Mouse (Mus musculus) heart, embryonic 13.5 days (tissue): ENCODE data around the gene Bbof1. TPM values are rescaled to one million over a fixed set of nuclear protein-coding genes. Genes with fewer than 3 reads are reported as not detected.

Experiments
- ATAC-seq: fragments of 200-750 bp; cut with Nextera tagmentation; 2 replicates; pipeline ENCODE4 v1.8.0; 2017; ENCODE audit warnings: moderate TSS enrichment; ENCODE audit not compliant: insufficient number of reproducible peaks, low FRiP score, low TSS enrichment; ENCODE audit errors: extremely low read depth
- H3K27ac ChIP-seq: fragments of 300-500 bp; sonication (generic); replicated peaks from 2 replicates; pipeline ENCODE4 v1.5.1; 2015; ENCODE audit warnings: moderate library complexity, mild to moderate bottlenecking, inconsistent platforms
- H3K27me3 ChIP-seq: fragments of 300-500 bp; sonication (generic); replicated peaks from 2 replicates; pipeline ENCODE4 v1.6.1; 2015; ENCODE audit warnings: mild to moderate bottlenecking, inconsistent platforms
- H3K36me3 ChIP-seq: fragments of 300-500 bp; sonication (generic); 2 replicates; pipeline ENCODE4 v1.6.1; 2015; ENCODE audit warnings: mild to moderate bottlenecking, inconsistent platforms
- H3K4me1 ChIP-seq: fragments of 300-500 bp; sonication (generic); 2 replicates; pipeline ENCODE4 v1.6.1; 2015; ENCODE audit warnings: inconsistent platforms
- H3K4me2 ChIP-seq: fragments of 300-500 bp; sonication (generic); 2 replicates; pipeline ENCODE4 v1.6.1; 2015; ENCODE audit warnings: inconsistent platforms, mild to moderate bottlenecking, moderate library complexity
- H3K4me3 ChIP-seq: fragments of 300-500 bp; sonication (generic); 2 replicates; pipeline ENCODE4 v1.5.1; 2015; ENCODE audit warnings: moderate library complexity, mild to moderate bottlenecking, inconsistent platforms
- H3K9ac ChIP-seq: fragments of 300-500 bp; sonication (generic); 2 replicates; pipeline ENCODE4 v1.6.1; 2015; ENCODE audit warnings: inconsistent platforms, mild to moderate bottlenecking, moderate library complexity
- H3K9me3 ChIP-seq: fragments of 300-500 bp; sonication (generic); 2 replicates; pipeline ENCODE4 v1.6.1; 2016; ENCODE audit warnings: inconsistent platforms
- WGBS: fragments of 180-500 bp; shearing (Covaris S2); methylation state at CpG from one replicate; pipeline ENCODE4 v1.1.7; 2015; ENCODE audit warnings: mixed read lengths; 5-methylcytosine and 5-hydroxymethylcytosine counted together
- polyA plus RNA-seq: library from polyadenylated mRNA; unstranded; fragments of >200 nt; fragmentation: Nextera tagmentation; extraction: Ambion mirVana; gene quantifications from 2 replicates; pipeline ENCODE4 v1.2.1, GENCODE M21; 2015

The Bbof1 gene
- polyA plus RNA-seq, 1 experiment from 2014 or later, result 0.62 TPM

- H3K4me1 ChIP-seq, result no peaks in the 10 kb centered on the region
- 0% methylated on average over 1 of the region's 1 CpGs for WGBS
These were observed 59.8 kb downstream of the Bbof1 start for GRCm38 (mm10) chr12:84468701-84469100.

GRCm38 (mm10) chr12:84478937-84479336, 70.1 kb downstream of the Bbof1 start:
- no peak for ATAC-seq
- H3K36me3 ChIP-seq, result peaks cover 21% of the 10 kb centered on the region
- H3K4me3 ChIP-seq, result no peak overlapping the region
- WGBS, result 85% methylated on average over 7 of the region's 7 CpGs
- H3K27me3 ChIP-seq, result no peaks in the 10 kb centered on the region
- H3K27ac ChIP-seq, result no peak overlapping the region
- no peak overlapping the region for H3K9ac ChIP-seq
- H3K4me2 ChIP-seq, result no peak overlapping the region
- no peaks in the 10 kb centered on the region for H3K9me3 ChIP-seq
- H3K4me1 ChIP-seq, result no peaks in the 10 kb centered on the region

More at GRCm38 (mm10) chr12:84468701-84469100, 59.8 kb downstream of the Bbof1 start:
- peaks cover 54% of the 10 kb centered on the region for H3K36me3 ChIP-seq
- no peaks in the 10 kb centered on the region for H3K9me3 ChIP-seq
- H3K4me3 ChIP-seq, result no peak overlapping the region
- H3K4me2 ChIP-seq, result no peak overlapping the region
- H3K9ac ChIP-seq, result no peak overlapping the region
- ATAC-seq, result no peak
- no peaks in the 10 kb centered on the region for H3K27me3 ChIP-seq
- no peak overlapping the region for H3K27ac ChIP-seq

- Histone ChIP-seq H3K4me3 (no peak overlapping the region), H3K4me1 (no peaks in the 10 kb centered on the region), H3K27me3 (no peaks in the 10 kb centered on the region), H3K36me3 (peaks cover 15% of the 10 kb centered on the region), H3K9ac (no peak overlapping the region), H3K4me2 (no peak overlapping the region), H3K27ac (no peak overlapping the region), H3K9me3 (no peaks in the 10 kb centered on the region)
- ATAC-seq, result no peak
- WGBS, result 63% methylated on average over 2 of the region's 2 CpGs
These were observed 72.4 kb downstream of the Bbof1 start for GRCm38 (mm10) chr12:84481251-84481650.

- WGBS, result 88% methylated on average over 14 of the region's 14 CpGs
- peaks cover 12% of the 10 kb centered on the region for H3K36me3 ChIP-seq
These were observed 74.1 kb downstream of the Bbof1 start for GRCm38 (mm10) chr12:84482778-84483585.

GRCm38 (mm10) chr12:84487324-84488056, 78.6 kb downstream of the Bbof1 start:
- H3K9ac ChIP-seq, result no peak overlapping the region
- WGBS, result 21% methylated on average over 8 of the region's 8 CpGs
- no peak for ATAC-seq

More at GRCm38 (mm10) chr12:84482778-84483585, 74.1 kb downstream of the Bbof1 start:
- Histone ChIP-seq H3K27ac (no peak overlapping the region), H3K4me2 (no peak overlapping the region), H3K4me3 (no peak overlapping the region), H3K4me1 (peaks cover 9% of the 10 kb centered on the region), H3K9me3 (no peaks in the 10 kb centered on the region), H3K27me3 (no peaks in the 10 kb centered on the region), H3K9ac (no peak overlapping the region)
- no peak for ATAC-seq

More at GRCm38 (mm10) chr12:84487324-84488056, 78.6 kb downstream of the Bbof1 start:
- no peaks in the 10 kb centered on the region for H3K27me3 ChIP-seq
- no peak overlapping the region for H3K4me3 ChIP-seq
- no peaks in the 10 kb centered on the region for H3K9me3 ChIP-seq
- peaks cover 5% of the 10 kb centered on the region; the same call in 1 of the 2 replicates for H3K36me3 ChIP-seq
- H3K4me1 ChIP-seq, result peaks cover 10% of the 10 kb centered on the region
- no peak overlapping the region for H3K27ac ChIP-seq
- no peak overlapping the region for H3K4me2 ChIP-seq

Other genes with a start within 250 kb of the Bbof1 start
- gene Elmsan1, start 190.2 kb upstream of the Bbof1 start, polyA plus RNA-seq, result 6.8 and 7.3 TPM in 2 replicates
- 58.0 and 65.3 TPM in 2 replicates for gene Ptgr2, start 123.8 kb upstream of the Bbof1 start, polyA plus RNA-seq
- 52.0 and 58.0 TPM in 2 replicates for gene Zfp410, start 92.2 kb upstream of the Bbof1 start, polyA plus RNA-seq
- 65.9 and 73.0 TPM in 2 replicates for gene Coq6, start 47.4 kb upstream of the Bbof1 start, polyA plus RNA-seq
- 4.6 and 4.9 TPM in 2 replicates for gene Fam161b, start 47.2 kb upstream of the Bbof1 start, polyA plus RNA-seq
- 23.1 and 26.9 TPM in 2 replicates for gene Entpd5, start within 50 bp of the Bbof1 start, polyA plus RNA-seq
- gene Rnf113a2, start 8.1 kb downstream of the Bbof1 start, polyA plus RNA-seq, result 19.5 and 21.5 TPM in 2 replicates
- gene Aldh6a1, start 41.9 kb downstream of the Bbof1 start, polyA plus RNA-seq, result 36.1 and 38.5 TPM in 2 replicates
- gene Lin52, start 42.4 kb downstream of the Bbof1 start, polyA plus RNA-seq, result 12.9 and 13.5 TPM in 2 replicates
- not detected in 2 replicates for gene Vsx2, start 160.7 kb downstream of the Bbof1 start, polyA plus RNA-seq
- gene Abcd4, start 208.3 kb downstream of the Bbof1 start, polyA plus RNA-seq, result 9.5 and 10.0 TPM in 2 replicates
- gene Vrtn, start 231.9 kb downstream of the Bbof1 start, polyA plus RNA-seq, result not detected in 2 replicates